Mouse (Mus musculus) bone marrow, adult 2 months (tissue): ENCODE measurements around the gene Cpne5. TPM values are rescaled to one million over a fixed set of nuclear protein-coding genes. Genes with fewer than 3 reads are reported as not detected.

ENCODE experiments used
- polyA plus RNA-seq: library from polyadenylated mRNA; stranded (reverse); fragments of >200 nt; gene quantifications from 2 replicates; pipeline ENCODE4 v1.2.4, GENCODE M21; 2011; ENCODE audit warnings: low replicate concordance; ENCODE audit not compliant: missing spikeins, insufficient read depth, insufficient read length

The Cpne5 gene
- polyA plus RNA-seq, 1 experiment = 0.50 TPM

Other genes starting within 250 kb of the Cpne5 start
- gene Stk38, start 230.2 kb downstream of the Cpne5 start, polyA plus RNA-seq = 139 and 214 TPM in 2 replicates
- gene Srsf3, start 205.5 kb downstream of the Cpne5 start, polyA plus RNA-seq = 212 and 214 TPM in 2 replicates
- gene Cdkn1a, start 147.2 kb downstream of the Cpne5 start, polyA plus RNA-seq = 5.2 and 27.7 TPM in 2 replicates
- gene Rab44, start 124.0 kb downstream of the Cpne5 start, polyA plus RNA-seq = 217 and 514 TPM in 2 replicates
- 36.2 and 51.6 TPM in 2 replicates for gene Ppil1, start 26.0 kb upstream of the Cpne5 start, polyA plus RNA-seq
- gene BC004004, start 30.6 kb upstream of the Cpne5 start, polyA plus RNA-seq = 35.1 and 81.6 TPM in 2 replicates
- gene Pi16, start 79.5 kb upstream of the Cpne5 start, polyA plus RNA-seq = 71.5 and 171 TPM in 2 replicates
- 111 and 170 TPM in 2 replicates for gene Mtch1, start 109.8 kb upstream of the Cpne5 start, polyA plus RNA-seq
- 25.2 and 41.8 TPM in 2 replicates for gene Fgd2, start 122.7 kb upstream of the Cpne5 start, polyA plus RNA-seq